Mouse (Mus musculus): ENCODE measurements around the gene Rtp4. TPM values are rescaled to one million over a fixed set of nuclear protein-coding genes. Genes with fewer than 3 reads are reported as not detected.
A peak's percentile ranks its signal among the peaks of the same experiment; 100 is the strongest.

Rtp4 gene
- polyA plus RNA-seq, 1 experiment from 2014 or later, result 8.0 TPM

DNA sequence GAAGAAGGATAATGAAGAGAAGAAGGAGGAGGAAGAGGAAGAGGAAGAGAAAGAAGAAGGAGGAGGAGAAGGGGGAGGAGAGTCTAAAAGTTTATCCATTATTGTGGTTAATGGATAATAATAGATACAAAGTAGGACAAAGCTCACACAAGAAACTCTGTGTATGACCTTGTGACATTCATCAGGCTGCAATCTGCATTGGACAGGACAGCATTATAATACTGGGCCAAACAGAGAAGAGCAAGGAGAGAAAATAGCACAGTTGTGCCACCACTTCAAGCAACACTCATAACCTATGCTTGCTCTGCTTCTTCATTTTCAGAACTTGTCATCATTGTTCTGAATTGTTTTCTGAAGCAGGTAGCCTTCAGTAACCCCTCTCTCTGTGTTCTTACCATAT is 72.4 kb downstream of the Rtp4 start:
- Histone ChIP-seq H3K4me2 (ENCODE audit: low read depth, low read length) (no peak overlapping the region), H3K36me3 (ENCODE audit: control insufficient read depth, insufficient read depth, low read length) (no peaks in the 10 kb centered on the region), H3K27me3 (ENCODE audit: control insufficient read depth, insufficient read depth, low read depth, low read length) (no peaks in the 10 kb centered on the region), H3K9ac (ENCODE audit: low read length) (no peak overlapping the region), H3K4me3 (ENCODE audit: low read length) (no peak overlapping the region), H3K4me1 (replicated peaks; ENCODE audit: control insufficient read depth, insufficient read depth, low read length) (no peaks in the 10 kb centered on the region), H3K27ac (ENCODE audit: low read length) (no peak overlapping the region), H3K9me3 (ENCODE audit: control insufficient read depth, low read length) (peaks cover 3% of the 10 kb centered on the region; the same call in 1 of the 2 replicates)
- ATAC-seq (ENCODE audit: low read depth), result no peak

- Histone ChIP-seq H3K27me3 (ENCODE audit: control insufficient read depth, insufficient read depth, low read depth, low read length) (no peaks in the 10 kb centered on the region), H3K27ac (ENCODE audit: low read length) (no peak overlapping the region), H3K4me2 (ENCODE audit: low read depth, low read length) (no peak overlapping the region), H3K36me3 (ENCODE audit: control insufficient read depth, insufficient read depth, low read length) (no peaks in the 10 kb centered on the region), H3K9me3 (ENCODE audit: control insufficient read depth, low read length) (no peaks in the 10 kb centered on the region), H3K4me1 (replicated peaks; ENCODE audit: control insufficient read depth, insufficient read depth, low read length) (no peaks in the 10 kb centered on the region), H3K9ac (ENCODE audit: low read length) (no peak overlapping the region), H3K4me3 (ENCODE audit: low read length) (no peak overlapping the region)
- ATAC-seq (ENCODE audit: low read depth), result no peak
- WGBS, result 82% methylated on average over 3 of the region's 3 CpGs
Measured at GRCm38 (mm10) chr16:23596696-23597095, 76.6 kb downstream of the Rtp4 start.

DNA sequence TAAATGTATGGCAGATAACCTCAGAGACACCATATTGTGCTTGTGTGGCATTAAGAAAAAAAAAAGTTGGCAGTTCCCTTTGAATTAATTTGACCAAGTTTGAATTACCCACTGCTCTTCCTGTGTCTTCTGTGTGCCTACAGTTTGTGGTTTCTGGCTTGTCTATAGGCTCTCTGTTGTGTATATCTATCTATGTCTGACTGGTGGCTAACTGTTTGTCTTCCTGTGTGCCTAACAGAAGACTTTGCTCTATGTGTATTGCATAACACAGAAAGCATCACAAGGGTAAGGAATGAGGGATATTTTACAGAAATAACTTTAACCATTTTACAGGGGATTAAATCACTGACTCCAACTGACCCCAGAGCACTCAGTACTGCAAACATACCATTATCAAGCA is 77.9 kb downstream of the Rtp4 start:
- Histone ChIP-seq H3K4me2 (ENCODE audit: low read depth, low read length) (no peak overlapping the region), H3K4me3 (ENCODE audit: low read length) (no peak overlapping the region), H3K27ac (ENCODE audit: low read length) (no peak overlapping the region), H3K9ac (ENCODE audit: low read length) (no peak overlapping the region), H3K4me1 (replicated peaks; ENCODE audit: control insufficient read depth, insufficient read depth, low read length) (no peaks in the 10 kb centered on the region), H3K27me3 (ENCODE audit: control insufficient read depth, insufficient read depth, low read depth, low read length) (no peaks in the 10 kb centered on the region), H3K9me3 (ENCODE audit: control insufficient read depth, low read length) (no peaks in the 10 kb centered on the region), H3K36me3 (ENCODE audit: control insufficient read depth, insufficient read depth, low read length) (no peaks in the 10 kb centered on the region)
- ATAC-seq (ENCODE audit: low read depth), result no peak

DNA sequence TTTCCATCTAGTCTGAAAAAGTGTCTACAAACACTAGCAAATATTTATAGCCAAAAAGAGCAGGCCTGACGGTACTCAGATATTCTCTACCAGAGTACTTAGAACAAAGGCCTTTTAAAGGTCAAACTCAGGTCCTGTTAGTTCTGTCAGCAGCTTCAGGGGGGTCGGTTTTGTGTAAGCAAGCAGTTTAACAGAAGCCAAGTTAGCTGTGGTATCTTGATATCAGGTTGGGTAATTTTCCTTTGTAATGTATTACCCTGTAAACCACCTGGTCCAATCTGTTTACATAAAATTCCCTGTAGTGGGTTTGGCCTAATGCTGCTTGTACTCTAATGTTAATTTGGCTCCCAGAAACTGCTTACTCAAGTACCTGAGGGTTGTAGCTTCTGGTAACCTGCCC is 86.1 kb downstream of the Rtp4 start:
- no peak overlapping the region for H3K9ac ChIP-seq (ENCODE audit: low read length)
- ATAC-seq (ENCODE audit: low read depth), result no peak
- H3K36me3 ChIP-seq (ENCODE audit: control insufficient read depth, insufficient read depth, low read length), result no peaks in the 10 kb centered on the region
- no peak overlapping the region for H3K27ac ChIP-seq (ENCODE audit: low read length)
- H3K4me2 ChIP-seq (ENCODE audit: low read depth, low read length), result no peak overlapping the region
- H3K9me3 ChIP-seq (ENCODE audit: control insufficient read depth, low read length), result no peaks in the 10 kb centered on the region
- no peaks in the 10 kb centered on the region for H3K27me3 ChIP-seq (ENCODE audit: control insufficient read depth, insufficient read depth, low read depth, low read length)
- 51% methylated on average over 2 of the region's 2 CpGs for WGBS
- no peak overlapping the region for H3K4me3 ChIP-seq (ENCODE audit: low read length)
- H3K4me1 ChIP-seq (replicated peaks; ENCODE audit: control insufficient read depth, insufficient read depth, low read length), result no peaks in the 10 kb centered on the region

DNA sequence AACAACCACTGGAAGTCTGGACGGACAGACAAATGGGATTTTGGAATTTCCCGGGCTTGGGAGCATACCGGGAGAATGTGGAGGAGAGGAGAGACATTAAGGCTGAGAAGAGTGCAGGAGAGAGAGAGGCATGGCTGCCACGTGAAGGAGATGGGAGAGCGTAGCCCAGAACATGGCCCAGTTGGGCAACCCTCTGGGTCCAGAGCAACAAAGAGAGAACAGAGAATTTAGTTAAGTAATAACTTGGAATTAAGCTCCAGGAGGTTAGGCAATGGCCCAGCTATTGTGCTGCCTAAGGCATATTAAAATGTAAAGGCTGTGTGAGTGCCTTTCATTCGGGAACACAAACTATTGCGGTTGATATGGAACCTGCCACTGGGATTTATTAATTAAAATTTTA is 86.6 kb downstream of the Rtp4 start:
- no peak overlapping the region for H3K27ac ChIP-seq (ENCODE audit: low read length)
- H3K9me3 ChIP-seq (ENCODE audit: control insufficient read depth, low read length), result no peaks in the 10 kb centered on the region
- 92% methylated on average over 7 of the region's 7 CpGs for WGBS
- H3K27me3 ChIP-seq (ENCODE audit: control insufficient read depth, insufficient read depth, low read depth, low read length), result no peaks in the 10 kb centered on the region
- no peaks in the 10 kb centered on the region for H3K36me3 ChIP-seq (ENCODE audit: control insufficient read depth, insufficient read depth, low read length)
- no peak overlapping the region for H3K4me2 ChIP-seq (ENCODE audit: low read depth, low read length)
- H3K4me3 ChIP-seq (ENCODE audit: low read length), result no peak overlapping the region
- ATAC-seq (ENCODE audit: low read depth), result no peak
- no peaks in the 10 kb centered on the region for H3K4me1 ChIP-seq (replicated peaks; ENCODE audit: control insufficient read depth, insufficient read depth, low read length)
- H3K9ac ChIP-seq (ENCODE audit: low read length), result no peak overlapping the region

DNA sequence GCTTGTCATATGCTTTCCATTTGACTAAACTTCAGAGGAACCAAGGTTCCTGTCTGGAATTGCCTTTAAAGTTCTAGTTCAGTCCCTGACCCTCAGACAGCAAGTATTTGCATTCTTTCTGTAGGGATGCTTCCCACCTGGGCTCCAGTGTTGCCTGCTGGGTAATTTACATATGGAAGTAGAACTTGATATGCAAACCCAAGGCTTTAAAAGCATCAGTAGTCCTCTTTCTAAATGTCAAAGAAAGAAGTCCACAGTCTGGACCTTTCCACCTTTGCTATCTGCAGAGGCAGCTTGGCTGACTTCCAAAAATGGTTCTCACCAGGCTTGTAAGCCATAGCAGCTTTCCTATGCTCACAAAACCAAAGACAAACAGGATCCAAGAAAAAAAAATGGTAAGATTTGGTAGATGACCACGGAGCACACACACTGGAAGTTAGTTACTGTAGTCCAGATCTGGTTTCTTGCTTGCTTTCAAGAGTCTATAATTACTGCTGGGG is 87.9 kb downstream of the Rtp4 start:
- Histone ChIP-seq H3K9ac (ENCODE audit: low read length) (no peak overlapping the region), H3K9me3 (ENCODE audit: control insufficient read depth, low read length) (no peaks in the 10 kb centered on the region), H3K36me3 (ENCODE audit: control insufficient read depth, insufficient read depth, low read length) (no peaks in the 10 kb centered on the region), H3K4me2 (ENCODE audit: low read depth, low read length) (no peak overlapping the region), H3K27me3 (ENCODE audit: control insufficient read depth, insufficient read depth, low read depth, low read length) (no peaks in the 10 kb centered on the region), H3K4me1 (replicated peaks; ENCODE audit: control insufficient read depth, insufficient read depth, low read length) (no peaks in the 10 kb centered on the region), H3K27ac (ENCODE audit: low read length) (no peak overlapping the region), H3K4me3 (ENCODE audit: low read length) (no peak overlapping the region)
- 5% methylated on average over 1 of the region's 1 CpGs for WGBS
- ATAC-seq (ENCODE audit: low read depth), result no peak

DNA sequence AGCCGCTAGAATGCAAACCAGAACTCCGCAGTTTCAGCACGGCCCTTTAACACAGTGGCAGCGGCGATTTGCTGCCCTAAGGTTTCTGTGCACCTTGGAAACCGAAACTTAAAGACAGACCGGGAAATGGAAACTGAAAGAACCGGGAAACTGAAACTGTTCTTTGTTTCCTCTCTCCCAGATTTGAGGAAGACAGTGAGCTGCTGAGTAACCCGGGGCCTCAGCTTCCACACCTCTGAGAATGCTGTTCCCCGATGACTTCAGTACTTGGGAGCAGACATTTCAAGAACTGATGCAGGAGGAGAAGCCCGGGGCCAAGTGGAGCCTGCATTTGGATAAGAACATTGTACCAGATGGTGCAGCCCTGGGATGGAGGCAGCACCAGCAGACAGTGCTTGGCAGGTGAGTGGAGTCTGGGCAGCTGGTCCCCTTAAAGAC is 89.7 kb downstream of the Rtp4 start:
- no peaks in the 10 kb centered on the region for H3K9me3 ChIP-seq (ENCODE audit: control insufficient read depth, low read length)
- H3K27ac ChIP-seq (ENCODE audit: low read length), result no peak overlapping the region
- 19% methylated on average over 11 of the region's 11 CpGs for WGBS
- no peak for ATAC-seq (ENCODE audit: low read depth)
- no peaks in the 10 kb centered on the region for H3K4me1 ChIP-seq (replicated peaks; ENCODE audit: control insufficient read depth, insufficient read depth, low read length)
- H3K36me3 ChIP-seq (ENCODE audit: control insufficient read depth, insufficient read depth, low read length), result no peaks in the 10 kb centered on the region
- peak overlapping the region; percentile 68 for H3K9ac ChIP-seq (ENCODE audit: low read length)
- peak overlapping the region; percentile 51 for H3K4me3 ChIP-seq (ENCODE audit: low read length)
- no peaks in the 10 kb centered on the region for H3K27me3 ChIP-seq (ENCODE audit: control insufficient read depth, insufficient read depth, low read depth, low read length)
- peak overlapping the region; percentile 55 for H3K4me2 ChIP-seq (ENCODE audit: low read depth, low read length)

DNA sequence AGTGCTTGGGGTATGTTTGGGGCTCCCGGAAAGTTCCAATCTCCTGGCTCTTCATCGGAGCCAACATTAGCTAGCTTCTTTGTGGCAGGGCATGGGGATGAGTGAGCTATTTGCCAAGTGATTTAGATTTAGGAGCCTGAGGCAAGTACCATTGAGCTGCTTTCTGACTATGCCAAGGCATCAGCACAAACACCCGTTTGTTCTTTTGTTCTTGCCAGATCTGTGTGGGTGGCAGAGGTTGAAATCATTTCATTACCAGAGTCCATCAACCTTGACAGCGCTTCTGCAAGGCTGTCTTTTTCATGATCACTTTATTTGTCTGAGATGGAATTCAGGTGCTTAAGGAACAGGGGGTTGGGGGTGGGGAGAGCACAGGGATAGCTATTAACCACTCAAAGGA is 104.1 kb downstream of the Rtp4 start:
- H3K36me3 ChIP-seq (ENCODE audit: control insufficient read depth, insufficient read depth, low read length), result no peaks in the 10 kb centered on the region
- H3K27me3 ChIP-seq (ENCODE audit: control insufficient read depth, insufficient read depth, low read depth, low read length), result no peaks in the 10 kb centered on the region
- no peak overlapping the region for H3K4me3 ChIP-seq (ENCODE audit: low read length)
- no peak overlapping the region for H3K4me2 ChIP-seq (ENCODE audit: low read depth, low read length)
- no peaks in the 10 kb centered on the region for H3K4me1 ChIP-seq (replicated peaks; ENCODE audit: control insufficient read depth, insufficient read depth, low read length)
- H3K27ac ChIP-seq (ENCODE audit: low read length), result no peak overlapping the region
- ATAC-seq (ENCODE audit: low read depth), result no peak
- H3K9me3 ChIP-seq (ENCODE audit: control insufficient read depth, low read length), result no peaks in the 10 kb centered on the region
- 66% methylated on average over 4 of the region's 4 CpGs for WGBS
- no peak overlapping the region for H3K9ac ChIP-seq (ENCODE audit: low read length)

GRCm38 (mm10) chr16:23631531-23631930 is 111.4 kb downstream of the Rtp4 start:
- Histone ChIP-seq H3K27ac (ENCODE audit: low read length) (no peak overlapping the region), H3K4me1 (replicated peaks; ENCODE audit: control insufficient read depth, insufficient read depth, low read length) (no peaks in the 10 kb centered on the region), H3K9ac (ENCODE audit: low read length) (no peak overlapping the region), H3K4me3 (ENCODE audit: low read length) (no peak overlapping the region), H3K9me3 (ENCODE audit: control insufficient read depth, low read length) (no peaks in the 10 kb centered on the region), H3K36me3 (ENCODE audit: control insufficient read depth, insufficient read depth, low read length) (no peaks in the 10 kb centered on the region), H3K4me2 (ENCODE audit: low read depth, low read length) (no peak overlapping the region), H3K27me3 (ENCODE audit: control insufficient read depth, insufficient read depth, low read depth, low read length) (no peaks in the 10 kb centered on the region)
- ATAC-seq (ENCODE audit: low read depth), result no peak
- 61% methylated on average over 2 of the region's 2 CpGs for WGBS

- Histone ChIP-seq H3K9me3 (ENCODE audit: control insufficient read depth, low read length) (no peaks in the 10 kb centered on the region), H3K27me3 (ENCODE audit: control insufficient read depth, insufficient read depth, low read depth, low read length) (no peaks in the 10 kb centered on the region), H3K9ac (ENCODE audit: low read length) (no peak overlapping the region), H3K4me3 (ENCODE audit: low read length) (no peak overlapping the region), H3K4me2 (ENCODE audit: low read depth, low read length) (no peak overlapping the region), H3K27ac (ENCODE audit: low read length) (no peak overlapping the region), H3K4me1 (replicated peaks; ENCODE audit: control insufficient read depth, insufficient read depth, low read length) (no peaks in the 10 kb centered on the region), H3K36me3 (ENCODE audit: control insufficient read depth, insufficient read depth, low read length) (no peaks in the 10 kb centered on the region)
- 64% methylated on average over 2 of the region's 2 CpGs for WGBS
- no peak for ATAC-seq (ENCODE audit: low read depth)
Measured at GRCm38 (mm10) chr16:23632681-23633080, 112.6 kb downstream of the Rtp4 start.
